Mouse (Mus musculus): ENCODE results near the gene Ddost. TPM values are rescaled to one million over a fixed set of nuclear protein-coding genes. Genes with fewer than 3 reads are reported as not detected.

Ddost gene
- polyA plus RNA-seq, 1 experiment from 2014 or later = 226 TPM

- H3K4me1 ChIP-seq = 0 out of 2 replicates have a peak, but pooled peaks cover 5% of the 10 kb centered on the region
- H3K9ac ChIP-seq = no peak overlapping the region
- no peak overlapping the region for H3K27ac ChIP-seq
- H3K9me3 ChIP-seq = no peaks in the 10 kb centered on the region
- H3K4me3 ChIP-seq = no peak overlapping the region
- WGBS = 53% methylated on average over 10 of the region's 10 CpGs
- H3K27me3 ChIP-seq (replicated peaks) = no peaks in the 10 kb centered on the region
- no peaks in the 10 kb centered on the region for H3K36me3 ChIP-seq
- no peak for ATAC-seq (ENCODE audit: low FRiP score, low read depth)
- H3K4me2 ChIP-seq (replicated peaks) = no peak overlapping the region
Measured at GRCm38 (mm10) chr4:138343341-138343837, 38.9 kb downstream of the Ddost start.

- WGBS = 81% methylated on average over 9 of the region's 9 CpGs
Measured at GRCm38 (mm10) chr4:138344891-138345545, 40.5 kb downstream of the Ddost start.

GRCm38 (mm10) chr4:138347280-138347679 is 42.8 kb downstream of the Ddost start:
- no peaks in the 10 kb centered on the region for H3K27me3 ChIP-seq (replicated peaks)
- no peaks in the 10 kb centered on the region for H3K36me3 ChIP-seq
- no peak overlapping the region for H3K27ac ChIP-seq
- H3K4me2 ChIP-seq (replicated peaks) = no peak overlapping the region
- 0 out of 2 replicates have a peak, but pooled peaks cover 5% of the 10 kb centered on the region for H3K4me1 ChIP-seq
- WGBS = 82% methylated on average over 1 of the region's 1 CpGs
- no peak overlapping the region for H3K4me3 ChIP-seq
- no peak overlapping the region for H3K9ac ChIP-seq
- no peak for ATAC-seq (ENCODE audit: low FRiP score, low read depth)
- no peaks in the 10 kb centered on the region for H3K9me3 ChIP-seq

More at GRCm38 (mm10) chr4:138344891-138345545, 40.5 kb downstream of the Ddost start:
- ATAC-seq (ENCODE audit: low FRiP score, low read depth) = no peak
- no peak overlapping the region for H3K4me3 ChIP-seq
- no peak overlapping the region for H3K27ac ChIP-seq
- H3K4me2 ChIP-seq (replicated peaks) = no peak overlapping the region
- 0 out of 2 replicates have a peak, but pooled peaks cover 5% of the 10 kb centered on the region for H3K4me1 ChIP-seq
- H3K9me3 ChIP-seq = no peaks in the 10 kb centered on the region
- H3K27me3 ChIP-seq (replicated peaks) = no peaks in the 10 kb centered on the region
- no peak overlapping the region for H3K9ac ChIP-seq
- no peaks in the 10 kb centered on the region for H3K36me3 ChIP-seq

GRCm38 (mm10) chr4:138348716-138349115 is 44.2 kb downstream of the Ddost start:
- no peaks in the 10 kb centered on the region for H3K4me1 ChIP-seq
- no peak for ATAC-seq (ENCODE audit: low FRiP score, low read depth)
- WGBS = 81% methylated on average over 7 of the region's 7 CpGs
- no peak overlapping the region for H3K4me2 ChIP-seq (replicated peaks)
- no peak overlapping the region for H3K4me3 ChIP-seq
- H3K9ac ChIP-seq = no peak overlapping the region
- H3K36me3 ChIP-seq = no peaks in the 10 kb centered on the region
- no peak overlapping the region for H3K27ac ChIP-seq
- H3K27me3 ChIP-seq (replicated peaks) = no peaks in the 10 kb centered on the region
- H3K9me3 ChIP-seq = no peaks in the 10 kb centered on the region

GRCm38 (mm10) chr4:138351821-138352220 is 47.3 kb downstream of the Ddost start:
- H3K4me1 ChIP-seq = no peaks in the 10 kb centered on the region
- H3K4me3 ChIP-seq = no peak overlapping the region
- no peaks in the 10 kb centered on the region for H3K27me3 ChIP-seq (replicated peaks)
- ATAC-seq (ENCODE audit: low FRiP score, low read depth) = no peak
- H3K4me2 ChIP-seq (replicated peaks) = no peak overlapping the region
- WGBS = 90% methylated on average over 5 of the region's 5 CpGs
- H3K9ac ChIP-seq = no peak overlapping the region
- no peaks in the 10 kb centered on the region for H3K9me3 ChIP-seq
- H3K36me3 ChIP-seq = no peaks in the 10 kb centered on the region
- H3K27ac ChIP-seq = no peak overlapping the region

GRCm38 (mm10) chr4:138352692-138353091 is 48.2 kb downstream of the Ddost start:
- 84% methylated on average over 6 of the region's 6 CpGs for WGBS
- H3K36me3 ChIP-seq = no peaks in the 10 kb centered on the region
- H3K27ac ChIP-seq = no peak overlapping the region
- H3K9ac ChIP-seq = no peak overlapping the region
- no peak overlapping the region for H3K4me3 ChIP-seq
- no peaks in the 10 kb centered on the region for H3K27me3 ChIP-seq (replicated peaks)
- ATAC-seq (ENCODE audit: low FRiP score, low read depth) = no peak
- no peak overlapping the region for H3K4me2 ChIP-seq (replicated peaks)
- no peaks in the 10 kb centered on the region for H3K4me1 ChIP-seq
- H3K9me3 ChIP-seq = no peaks in the 10 kb centered on the region

GRCm38 (mm10) chr4:138353438-138354171 is 49.1 kb downstream of the Ddost start:
- WGBS = 78% methylated on average over 10 of the region's 10 CpGs
- Histone ChIP-seq H3K27me3 (replicated peaks) (no peaks in the 10 kb centered on the region), H3K27ac (no peak overlapping the region), H3K4me2 (replicated peaks) (no peak overlapping the region), H3K36me3 (no peaks in the 10 kb centered on the region), H3K4me3 (no peak overlapping the region), H3K4me1 (no peaks in the 10 kb centered on the region), H3K9ac (no peak overlapping the region), H3K9me3 (no peaks in the 10 kb centered on the region)
- ATAC-seq (ENCODE audit: low FRiP score, low read depth) = no peak

GRCm38 (mm10) chr4:138355496-138355895 is 51.0 kb downstream of the Ddost start:
- Histone ChIP-seq H3K27ac (no peak overlapping the region), H3K27me3 (replicated peaks) (0 out of 2 replicates have a peak, but pooled peaks cover under 1% of the 10 kb centered on the region), H3K4me3 (no peak overlapping the region), H3K9ac (no peak overlapping the region), H3K4me2 (replicated peaks) (no peak overlapping the region), H3K9me3 (no peaks in the 10 kb centered on the region), H3K4me1 (no peaks in the 10 kb centered on the region), H3K36me3 (no peaks in the 10 kb centered on the region)
- 93% methylated on average over 2 of the region's 2 CpGs for WGBS
- ATAC-seq (ENCODE audit: low FRiP score, low read depth) = no peak

- Histone ChIP-seq H3K4me3 (no peak overlapping the region), H3K27ac (no peak overlapping the region), H3K27me3 (replicated peaks) (0 out of 2 replicates have a peak, but pooled peaks cover 4% of the 10 kb centered on the region), H3K9ac (no peak overlapping the region), H3K9me3 (no peaks in the 10 kb centered on the region), H3K4me2 (replicated peaks) (no peak overlapping the region), H3K36me3 (no peaks in the 10 kb centered on the region), H3K4me1 (no peaks in the 10 kb centered on the region)
- ATAC-seq (ENCODE audit: low FRiP score, low read depth) = no peak
- WGBS = 88% methylated on average over 8 of the region's 8 CpGs
Measured at GRCm38 (mm10) chr4:138356141-138356540, 51.6 kb downstream of the Ddost start.

- ATAC-seq (ENCODE audit: low FRiP score, low read depth) = no peak
- H3K9me3 ChIP-seq = no peaks in the 10 kb centered on the region
- H3K27ac ChIP-seq = no peak overlapping the region
- WGBS = 93% methylated on average over 12 of the region's 12 CpGs
- H3K27me3 ChIP-seq (replicated peaks) = 0 out of 2 replicates have a peak, but pooled peaks cover 6% of the 10 kb centered on the region
- H3K4me1 ChIP-seq = peaks cover 4% of the 10 kb centered on the region; the same call in 1 of the 2 replicates
- H3K4me3 ChIP-seq = no peak overlapping the region
- no peak overlapping the region for H3K4me2 ChIP-seq (replicated peaks)
- no peak overlapping the region for H3K9ac ChIP-seq
- H3K36me3 ChIP-seq = no peaks in the 10 kb centered on the region
Measured at GRCm38 (mm10) chr4:138356551-138356950, 52.0 kb downstream of the Ddost start.

- no peaks in the 10 kb centered on the region for H3K9me3 ChIP-seq
- H3K4me1 ChIP-seq = peaks cover 7% of the 10 kb centered on the region; the same call in 1 of the 2 replicates
- H3K27me3 ChIP-seq (replicated peaks) = 0 out of 2 replicates have a peak, but pooled peaks cover 6% of the 10 kb centered on the region
- H3K27ac ChIP-seq = no peak overlapping the region
- H3K36me3 ChIP-seq = no peaks in the 10 kb centered on the region
- ATAC-seq (ENCODE audit: low FRiP score, low read depth) = no peak
- WGBS = 85% methylated on average over 3 of the region's 3 CpGs
- no peak overlapping the region for H3K9ac ChIP-seq
- no peak overlapping the region for H3K4me2 ChIP-seq (replicated peaks)
- no peak overlapping the region for H3K4me3 ChIP-seq
Measured at GRCm38 (mm10) chr4:138358176-138358575, 53.6 kb downstream of the Ddost start.

- no peaks in the 10 kb centered on the region for H3K9me3 ChIP-seq
- 8% methylated on average over 11 of the region's 11 CpGs for WGBS
- H3K27ac ChIP-seq = no peak overlapping the region
- peaks cover 7% of the 10 kb centered on the region; the same call in 1 of the 2 replicates for H3K4me1 ChIP-seq
- no peaks in the 10 kb centered on the region for H3K36me3 ChIP-seq
- no peak overlapping the region for H3K4me3 ChIP-seq
- no peak for ATAC-seq (ENCODE audit: low FRiP score, low read depth)
- H3K9ac ChIP-seq = peak overlapping the region; percentile 18; the same call in 1 of the 2 replicates
- peaks cover 16% of the 10 kb centered on the region; the same call in 1 of the 2 replicates for H3K27me3 ChIP-seq (replicated peaks)
- peak overlapping the region; percentile 31 for H3K4me2 ChIP-seq (replicated peaks)
Measured at GRCm38 (mm10) chr4:138361370-138361821, 56.9 kb downstream of the Ddost start.

Measured in neural tube, embryonic 12.5 days (tissue).